Mouse (Mus musculus): ENCODE results near the gene Olfr1239. TPM values are rescaled to one million over a fixed set of nuclear protein-coding genes. Genes with fewer than 3 reads are reported as not detected.

Gene Olfr1239
- not detected in 2 replicates for polyA plus RNA-seq (2015; fragmentation: Nextera tagmentation; extraction: Ambion mirVana)

GRCm38 (mm10) chr2:89420307-89420706 lies at the start of gene Olfr1239:
Olfr1239 (minus strand) TSS chr2:89420407.
- Histone ChIP-seq H3K9ac (replicated peaks; ENCODE audit: low read length) (no peak within 1 kb of the TSS), H3K4me1 (ENCODE audit: insufficient read depth, low read length) (no peaks in the 10 kb centered on the region), H3K27ac (ENCODE audit: low read length) (no peak within 1 kb of the TSS), H3K4me2 (replicated peaks; ENCODE audit: low read depth, low read length) (no peak within 1 kb of the TSS), H3K9me3 (ENCODE audit: low read length) (no peaks in the 10 kb centered on the region), H3K36me3 (ENCODE audit: insufficient read depth, low read length) (no peaks in the 10 kb centered on the region), H3K27me3 (ENCODE audit: insufficient read depth, low read length) (no peaks in the 10 kb centered on the region), H3K4me3 (ENCODE audit: low read length) (no peak within 1 kb of the TSS)
- WGBS: 97% methylated on average over 2 of the region's 2 CpGs
- ATAC-seq (ENCODE audit: low FRiP score, low TSS enrichment): no peak

- ATAC-seq (ENCODE audit: low FRiP score, low TSS enrichment): no peak
- Histone ChIP-seq H3K4me2 (replicated peaks; ENCODE audit: low read depth, low read length) (no peak within 1 kb of the TSS), H3K27me3 (ENCODE audit: insufficient read depth, low read length) (no peaks in the 10 kb centered on the region), H3K9me3 (ENCODE audit: low read length) (no peaks in the 10 kb centered on the region), H3K4me3 (ENCODE audit: low read length) (no peak within 1 kb of the TSS), H3K36me3 (ENCODE audit: insufficient read depth, low read length) (no peaks in the 10 kb centered on the region), H3K9ac (replicated peaks; ENCODE audit: low read length) (no peak within 1 kb of the TSS), H3K4me1 (ENCODE audit: insufficient read depth, low read length) (no peaks in the 10 kb centered on the region), H3K27ac (ENCODE audit: low read length) (no peak within 1 kb of the TSS)
- 83% methylated on average over 3 of the region's 3 CpGs for WGBS
Measured at GRCm38 (mm10) chr2:89442900-89443299, 22.7 kb upstream of the Olfr1239 start, which contains the start of gene Olfr1240. Olfr1240 (minus strand) TSS chr2:89443000.

DNA sequence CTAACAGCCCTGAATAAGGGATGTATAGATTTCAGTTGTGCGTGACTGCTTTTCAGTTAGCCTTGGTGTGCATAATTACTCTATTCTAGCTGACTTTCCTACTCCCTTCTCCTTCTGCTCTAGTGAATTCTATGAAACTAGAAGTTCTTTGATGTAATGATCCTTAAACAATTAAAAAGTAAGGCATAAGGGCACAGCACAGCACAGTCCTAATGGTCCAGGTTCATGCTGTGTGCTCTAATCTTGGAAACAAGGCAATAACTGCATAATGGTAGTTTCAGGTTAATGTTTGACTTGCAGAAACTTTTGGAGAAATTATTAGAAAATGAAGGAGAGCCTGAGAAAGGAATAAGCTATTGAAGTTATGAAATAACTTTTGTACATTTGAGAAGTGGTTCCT lies 5.7 kb downstream of the Olfr1239 start:
- H3K27me3 ChIP-seq (ENCODE audit: insufficient read depth, low read length): no peaks in the 10 kb centered on the region
- no peak overlapping the region for H3K27ac ChIP-seq (ENCODE audit: low read length)
- no peaks in the 10 kb centered on the region for H3K4me1 ChIP-seq (ENCODE audit: insufficient read depth, low read length)
- 73% methylated on average over 1 of the region's 1 CpGs for WGBS
- no peak overlapping the region for H3K9ac ChIP-seq (replicated peaks; ENCODE audit: low read length)
- H3K36me3 ChIP-seq (ENCODE audit: insufficient read depth, low read length): no peaks in the 10 kb centered on the region
- no peaks in the 10 kb centered on the region for H3K9me3 ChIP-seq (ENCODE audit: low read length)
- peak; percentile 77; the same call in 1 of the 2 replicates for ATAC-seq (ENCODE audit: low FRiP score, low TSS enrichment)
- no peak overlapping the region for H3K4me2 ChIP-seq (replicated peaks; ENCODE audit: low read depth, low read length)
- no peak overlapping the region for H3K4me3 ChIP-seq (ENCODE audit: low read length)

DNA sequence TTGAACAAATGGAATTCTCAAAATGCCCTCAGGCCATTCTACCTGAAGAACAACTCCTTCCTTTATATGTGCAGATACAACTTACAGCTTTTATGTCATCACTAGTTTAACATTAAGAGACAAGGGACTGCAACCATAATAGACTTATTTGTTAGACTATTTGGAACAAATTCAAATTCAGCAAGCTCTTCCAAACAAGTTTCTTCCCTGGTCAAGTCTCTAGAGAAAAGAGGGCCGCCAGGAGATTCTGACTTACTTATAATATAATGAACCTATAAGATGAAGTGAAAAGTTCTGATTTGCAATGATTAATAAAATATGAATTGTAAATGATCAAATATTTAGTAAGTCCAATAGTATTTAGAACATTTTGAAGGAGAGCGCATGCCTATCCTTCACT lies 10.6 kb downstream of the Olfr1239 start, which contains the start of gene Olfr1238:
TSS of gene Olfr1238 (minus strand) at position 101 of the 400 bp plus-strand sequence.
- 90% methylated on average over 2 of the region's 2 CpGs for WGBS
- Histone ChIP-seq H3K4me2 (replicated peaks; ENCODE audit: low read depth, low read length) (no peak within 1 kb of the TSS), H3K27ac (ENCODE audit: low read length) (no peak within 1 kb of the TSS), H3K4me3 (ENCODE audit: low read length) (no peak within 1 kb of the TSS), H3K27me3 (ENCODE audit: insufficient read depth, low read length) (no peaks in the 10 kb centered on the region), H3K36me3 (ENCODE audit: insufficient read depth, low read length) (no peaks in the 10 kb centered on the region), H3K9me3 (ENCODE audit: low read length) (no peaks in the 10 kb centered on the region), H3K4me1 (ENCODE audit: insufficient read depth, low read length) (no peaks in the 10 kb centered on the region), H3K9ac (replicated peaks; ENCODE audit: low read length) (no peak within 1 kb of the TSS)
- no peak for ATAC-seq (ENCODE audit: low FRiP score, low TSS enrichment)

DNA sequence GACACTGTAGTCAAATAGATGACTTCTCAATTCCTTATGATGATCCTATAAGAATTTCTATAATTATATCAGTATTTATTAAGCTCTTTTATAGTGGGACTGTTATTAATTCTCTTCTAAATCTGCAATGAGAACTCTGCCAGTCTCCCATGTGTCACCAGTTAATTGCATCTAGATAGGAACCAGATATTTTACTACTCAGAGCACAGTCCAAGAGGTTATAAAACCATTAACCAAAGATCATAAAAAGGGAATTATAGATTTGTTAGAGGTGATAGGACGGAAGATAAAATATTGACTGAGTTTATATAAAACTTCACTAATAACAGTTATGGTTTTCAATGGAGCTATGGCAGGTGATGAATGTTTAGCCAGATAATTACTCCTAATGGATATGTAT lies 19.3 kb downstream of the Olfr1239 start:
- H3K4me3 ChIP-seq (ENCODE audit: low read length): no peak overlapping the region
- H3K4me2 ChIP-seq (replicated peaks; ENCODE audit: low read depth, low read length): no peak overlapping the region
- no peaks in the 10 kb centered on the region for H3K27me3 ChIP-seq (ENCODE audit: insufficient read depth, low read length)
- no peak overlapping the region for H3K9ac ChIP-seq (replicated peaks; ENCODE audit: low read length)
- no peak for ATAC-seq (ENCODE audit: low FRiP score, low TSS enrichment)
- WGBS: 72% methylated on average over 1 of the region's 1 CpGs
- no peaks in the 10 kb centered on the region for H3K4me1 ChIP-seq (ENCODE audit: insufficient read depth, low read length)
- H3K27ac ChIP-seq (ENCODE audit: low read length): no peak overlapping the region
- H3K9me3 ChIP-seq (ENCODE audit: low read length): no peaks in the 10 kb centered on the region
- H3K36me3 ChIP-seq (ENCODE audit: insufficient read depth, low read length): no peaks in the 10 kb centered on the region

Other genes starting within 250 kb of the Olfr1239 start
- not detected in 2 replicates for gene Olfr1225, start 245.7 kb downstream of the Olfr1239 start, polyA plus RNA-seq (2015; fragmentation: Nextera tagmentation; extraction: Ambion mirVana)
- gene Olfr1226, start 220.4 kb downstream of the Olfr1239 start, polyA plus RNA-seq (2015; fragmentation: Nextera tagmentation; extraction: Ambion mirVana): not detected in 2 replicates
- gene Olfr1228, start 166.3 kb downstream of the Olfr1239 start, polyA plus RNA-seq (2015; fragmentation: Nextera tagmentation; extraction: Ambion mirVana): not detected in 2 replicates
- gene Olfr1229, start 132.4 kb downstream of the Olfr1239 start, polyA plus RNA-seq (2015; fragmentation: Nextera tagmentation; extraction: Ambion mirVana): not detected in 2 replicates
- gene Olfr1230, start 123.1 kb downstream of the Olfr1239 start, polyA plus RNA-seq (2015; fragmentation: Nextera tagmentation; extraction: Ambion mirVana): not detected in 2 replicates
- gene Olfr1231, start 113.3 kb downstream of the Olfr1239 start, polyA plus RNA-seq (2015; fragmentation: Nextera tagmentation; extraction: Ambion mirVana): not detected in 2 replicates
- gene Olfr1232, start 90.7 kb downstream of the Olfr1239 start, polyA plus RNA-seq (2015; fragmentation: Nextera tagmentation; extraction: Ambion mirVana): not detected in 2 replicates
- not detected in 2 replicates for gene Olfr1233, start 78.0 kb downstream of the Olfr1239 start, polyA plus RNA-seq (2015; fragmentation: Nextera tagmentation; extraction: Ambion mirVana)
- not detected in 2 replicates for gene Olfr1234, start 55.5 kb downstream of the Olfr1239 start, polyA plus RNA-seq (2015; fragmentation: Nextera tagmentation; extraction: Ambion mirVana)
- not detected in 2 replicates for gene Olfr1238, start 10.7 kb downstream of the Olfr1239 start, polyA plus RNA-seq (2015; fragmentation: Nextera tagmentation; extraction: Ambion mirVana)
- not detected in 2 replicates for gene Olfr1240, start 22.6 kb upstream of the Olfr1239 start, polyA plus RNA-seq (2015; fragmentation: Nextera tagmentation; extraction: Ambion mirVana)
- not detected in 2 replicates for gene Olfr1241, start 66.7 kb upstream of the Olfr1239 start, polyA plus RNA-seq (2015; fragmentation: Nextera tagmentation; extraction: Ambion mirVana)
- gene Olfr1242, start 77.9 kb upstream of the Olfr1239 start, polyA plus RNA-seq (2015; fragmentation: Nextera tagmentation; extraction: Ambion mirVana): not detected in 2 replicates
- not detected in 2 replicates for gene Olfr1243, start 111.1 kb upstream of the Olfr1239 start, polyA plus RNA-seq (2015; fragmentation: Nextera tagmentation; extraction: Ambion mirVana)
- gene Olfr1245, start 158.0 kb upstream of the Olfr1239 start, polyA plus RNA-seq (2015; fragmentation: Nextera tagmentation; extraction: Ambion mirVana): not detected in 2 replicates
- not detected in 2 replicates for gene Olfr1246, start 172.8 kb upstream of the Olfr1239 start, polyA plus RNA-seq (2015; fragmentation: Nextera tagmentation; extraction: Ambion mirVana)
- gene Olfr1247, start 193.7 kb upstream of the Olfr1239 start, polyA plus RNA-seq (2015; fragmentation: Nextera tagmentation; extraction: Ambion mirVana): not detected in 2 replicates
- gene Olfr1248, start 197.8 kb upstream of the Olfr1239 start, polyA plus RNA-seq (2015; fragmentation: Nextera tagmentation; extraction: Ambion mirVana): not detected in 2 replicates
- not detected in 2 replicates for gene Olfr1249, start 214.6 kb upstream of the Olfr1239 start, polyA plus RNA-seq (2015; fragmentation: Nextera tagmentation; extraction: Ambion mirVana)
- not detected in 2 replicates for gene Olfr1250, start 241.1 kb upstream of the Olfr1239 start, polyA plus RNA-seq (2015; fragmentation: Nextera tagmentation; extraction: Ambion mirVana)